Mouse (Mus musculus) macrophage (primary cell): ENCODE measurements around the gene Zfp541. TPM values are rescaled to one million over a fixed set of nuclear protein-coding genes. Genes with fewer than 3 reads are reported as not detected.

Experiments used
- H3K27ac ChIP-seq: fragments of 350-480 bp; formaldehyde crosslinking; 2 replicates; pipeline ENCODE4 v1.9.0; 2021
- H3K36me3 ChIP-seq: fragments of 350-480 bp; formaldehyde crosslinking; 2 replicates; pipeline ENCODE4 v1.9.0; 2021; ENCODE audit errors: inconsistent target
- H3K4me3 ChIP-seq: fragments of 350-480 bp; formaldehyde crosslinking; 2 replicates; pipeline ENCODE4 v1.9.0; 2021; ENCODE audit errors: inconsistent target
- H3K79me2 ChIP-seq: fragments of 350-480 bp; formaldehyde crosslinking; 2 replicates; pipeline ENCODE4 v1.9.0; 2021; ENCODE audit errors: inconsistent target
- WGBS: methylation state at CpG from one replicate; pipeline ENCODE4 v1.1.7; 2026; ENCODE audit warnings: inconsistent platforms; ENCODE audit not compliant: missing documents; 5-methylcytosine and 5-hydroxymethylcytosine counted together
- polyA plus RNA-seq: library from polyadenylated mRNA; stranded (reverse); fragments of 250-400 nt; gene quantifications from 3 replicates; pipeline ENCODE4 v1.2.4, GENCODE M21; 2018; ENCODE audit warnings: inconsistent platforms
- total RNA-seq, 78 experiments: library from RNA; depleted of rRNA; stranded (reverse); fragments of 250-400 nt; gene quantifications; 1 replicate in 9 of 78; 2 replicates in 24 of 78; 3 replicates in 43 of 78; 4 replicates in 2 of 78; pipeline ENCODE4 v1.2.4; 2018; ENCODE audit warnings: inconsistent platforms in 56 of 78

Zfp541 gene
- 1 to 10 TPM in 17 of 26 experiments, under 1 TPM in 9; 0.62 to 2.3 (median 1.2) TPM for total RNA-seq (2018; cell fraction: chromatin; rRNA removed)
- under 1 TPM in 13 of 26 experiments, not detected in 13; under 0.01 to 0.15 (median 0.04) TPM for total RNA-seq (2018; cell fraction: cytosol; rRNA removed)
- under 1 TPM; 0.14 to 0.68 (median 0.39) TPM for total RNA-seq (2018; cell fraction: nucleus; rRNA removed)
- polyA plus RNA-seq: not detected in 3 replicates

- H3K79me2 ChIP-seq: no peaks in the 10 kb centered on the region
- WGBS: 68% methylated on average over 26 of the region's 80 CpGs
Observed at GRCm38 (mm10) chr7:16061219-16062098, at the start of gene Zfp541. Zfp541 (plus strand) TSS chr7:16061814.

GRCm38 (mm10) chr7:16012576-16013263 lies 48.9 kb upstream of the Zfp541 start:
- WGBS: 85% methylated on average over 11 of the region's 11 CpGs

More at GRCm38 (mm10) chr7:16061219-16062098, at the start of gene Zfp541:
- H3K36me3 ChIP-seq: no peaks in the 10 kb centered on the region
- no peak within 1 kb of the TSS for H3K4me3 ChIP-seq
- H3K27ac ChIP-seq: no peak within 1 kb of the TSS

GRCm38 (mm10) chr7:16013722-16014275 lies 47.8 kb upstream of the Zfp541 start:
- WGBS: 85% methylated on average over 5 of the region's 5 CpGs
- peaks cover 92% of the 10 kb centered on the region for H3K79me2 ChIP-seq
- H3K36me3 ChIP-seq: no peaks in the 10 kb centered on the region
- no peak overlapping the region for H3K27ac ChIP-seq
- H3K4me3 ChIP-seq: no peak overlapping the region

More at GRCm38 (mm10) chr7:16012576-16013263, 48.9 kb upstream of the Zfp541 start:
- Histone ChIP-seq H3K79me2 (peaks cover 100% of the 10 kb centered on the region), H3K4me3 (no peak overlapping the region), H3K36me3 (no peaks in the 10 kb centered on the region), H3K27ac (no peak overlapping the region)

GRCm38 (mm10) chr7:16014521-16015175 lies 47.0 kb upstream of the Zfp541 start:
- WGBS: 96% methylated on average over 8 of the region's 8 CpGs
- Histone ChIP-seq H3K4me3 (no peak overlapping the region), H3K36me3 (no peaks in the 10 kb centered on the region), H3K79me2 (peaks cover 85% of the 10 kb centered on the region), H3K27ac (no peak overlapping the region)

DNA sequence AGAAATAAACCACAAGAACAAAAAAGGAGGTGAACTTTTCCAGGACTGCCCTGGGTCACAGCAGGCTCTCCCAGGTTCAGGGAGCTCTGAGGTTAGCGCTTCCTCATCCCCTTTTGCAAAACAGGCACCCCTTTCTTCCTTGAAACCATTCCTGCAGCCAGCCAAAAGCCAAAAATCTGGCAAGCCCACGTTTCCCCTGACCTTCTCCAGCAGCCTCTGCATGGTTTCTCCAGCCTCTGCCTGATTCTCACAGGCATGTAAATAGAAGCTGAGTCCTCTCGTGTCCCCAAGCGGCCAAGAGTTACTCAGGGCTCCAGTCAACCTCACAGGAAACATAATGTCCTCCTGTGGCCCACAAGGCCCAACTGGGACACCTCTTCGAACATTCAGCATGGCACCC lies 46.2 kb upstream of the Zfp541 start:
- Histone ChIP-seq H3K36me3 (no peaks in the 10 kb centered on the region), H3K27ac (no peak overlapping the region), H3K4me3 (no peak overlapping the region), H3K79me2 (peaks cover 85% of the 10 kb centered on the region)
- 47% methylated on average over 5 of the region's 5 CpGs for WGBS

- Histone ChIP-seq H3K4me3 (peak overlapping the region; percentile 8; the same call in 1 of the 2 replicates), H3K36me3 (no peaks in the 10 kb centered on the region), H3K27ac (peak overlapping the region; percentile 88), H3K79me2 (peaks cover 85% of the 10 kb centered on the region)
- WGBS: 6% methylated on average over 9 of the region's 9 CpGs
Observed at GRCm38 (mm10) chr7:16018016-16018810, 43.4 kb upstream of the Zfp541 start.

GRCm38 (mm10) chr7:16019256-16020094 lies 42.1 kb upstream of the Zfp541 start:
- Histone ChIP-seq H3K4me3 (no peak overlapping the region), H3K79me2 (peaks cover 84% of the 10 kb centered on the region), H3K27ac (peak overlapping the region; percentile 88), H3K36me3 (no peaks in the 10 kb centered on the region)
- 46% methylated on average over 5 of the region's 5 CpGs for WGBS

- WGBS: 75% methylated on average over 8 of the region's 8 CpGs
- H3K36me3 ChIP-seq: 0 out of 2 replicates have a peak, but pooled peaks cover 3% of the 10 kb centered on the region
Observed at GRCm38 (mm10) chr7:16024603-16025222, 36.9 kb upstream of the Zfp541 start.

DNA sequence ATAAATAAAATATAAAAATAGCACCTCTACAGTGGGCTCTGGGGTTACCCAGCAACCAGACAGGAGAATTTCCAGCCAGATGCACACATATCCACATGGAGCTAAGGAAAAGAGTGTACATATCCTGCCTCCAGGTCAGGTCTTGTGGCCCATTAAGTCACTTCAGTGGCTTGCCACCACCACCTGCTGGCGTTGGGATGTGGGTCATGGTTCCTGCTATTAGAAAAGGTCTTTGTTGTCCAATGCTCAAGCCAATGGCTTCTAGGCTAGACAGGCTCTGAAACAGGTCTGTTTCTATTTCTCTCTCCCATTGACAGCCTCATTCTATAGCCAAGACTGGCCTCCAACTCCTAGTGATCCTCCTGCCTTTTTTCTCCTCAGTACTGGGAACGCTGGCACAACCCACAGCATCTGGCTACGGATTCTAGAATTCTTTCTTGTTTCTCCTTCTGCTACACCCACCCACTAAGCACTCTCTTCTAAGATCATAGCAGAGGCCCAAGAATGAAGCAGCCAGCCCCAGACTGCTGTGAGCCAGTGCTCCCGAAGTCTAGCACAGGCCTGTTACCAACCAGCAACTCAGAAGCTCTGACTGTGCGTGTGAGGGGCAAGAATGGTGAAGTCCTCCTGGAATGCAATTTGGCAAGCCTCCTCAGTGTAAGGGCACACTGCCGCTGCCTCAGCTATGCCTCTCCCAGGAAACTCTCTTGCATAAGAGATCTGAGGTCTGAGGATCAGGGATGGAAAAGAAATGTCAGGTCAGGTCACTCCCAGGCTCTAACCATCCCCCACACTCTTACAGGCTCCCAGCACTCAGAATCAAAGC lies 33.3 kb upstream of the Zfp541 start:
- no peak overlapping the region for H3K4me3 ChIP-seq
- H3K79me2 ChIP-seq: peaks cover 99% of the 10 kb centered on the region
- H3K36me3 ChIP-seq: 0 out of 2 replicates have a peak, but pooled peaks cover 3% of the 10 kb centered on the region
- H3K27ac ChIP-seq: no peak overlapping the region
- 77% methylated on average over 6 of the region's 6 CpGs for WGBS

More at GRCm38 (mm10) chr7:16024603-16025222, 36.9 kb upstream of the Zfp541 start:
- H3K4me3 ChIP-seq: no peak overlapping the region
- peaks cover 99% of the 10 kb centered on the region for H3K79me2 ChIP-seq
- H3K27ac ChIP-seq: no peak overlapping the region

GRCm38 (mm10) chr7:16031072-16031471 lies 30.5 kb upstream of the Zfp541 start:
- peaks cover 100% of the 10 kb centered on the region for H3K79me2 ChIP-seq
- 95% methylated on average over 4 of the region's 4 CpGs for WGBS
- 0 out of 2 replicates have a peak, but pooled peaks cover 3% of the 10 kb centered on the region for H3K36me3 ChIP-seq
- H3K4me3 ChIP-seq: no peak overlapping the region
- no peak overlapping the region for H3K27ac ChIP-seq

DNA sequence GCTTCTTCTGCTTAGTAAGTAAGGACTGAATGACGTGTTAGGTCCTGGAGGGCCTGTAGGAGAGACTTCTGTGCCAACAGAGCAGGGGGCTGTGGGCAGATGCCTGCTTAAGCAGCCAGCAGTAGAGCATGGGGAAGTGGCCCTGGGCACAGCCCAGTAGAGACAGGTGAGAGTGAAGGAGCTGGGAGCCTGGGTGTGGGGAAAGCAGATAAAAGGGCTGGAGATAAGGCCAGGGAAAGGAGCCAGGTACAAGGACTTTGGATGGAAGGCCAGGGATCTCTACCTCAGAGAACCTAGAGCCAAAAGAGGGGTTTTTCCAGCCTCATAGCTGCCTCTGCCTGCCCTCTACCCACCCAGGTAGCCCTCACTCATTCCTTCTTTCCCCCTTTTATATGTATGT lies 28.6 kb upstream of the Zfp541 start:
- no peaks in the 10 kb centered on the region for H3K36me3 ChIP-seq
- no peak overlapping the region for H3K4me3 ChIP-seq
- peaks cover 100% of the 10 kb centered on the region for H3K79me2 ChIP-seq
- no peak overlapping the region for H3K27ac ChIP-seq
- WGBS: 67% methylated on average over 1 of the region's 1 CpGs
